Mouse (Mus musculus) stomach, adult 2 months (tissue): Measurements from ENCODE around the gene Unc80. TPM values are rescaled to one million over a fixed set of nuclear protein-coding genes. Genes with fewer than 3 reads are reported as not detected.

Source experiments
- polyA plus RNA-seq: library from polyadenylated mRNA; depleted of rRNA; stranded (reverse); fragments of >200 nt; gene quantifications from 2 replicates; pipeline ENCODE4 v1.2.3, GENCODE M21; 2012; rRNA removed

Gene Unc80
- 0.03 and 0.08 TPM in 2 replicates for polyA plus RNA-seq

GRCm38 (mm10) chr1:66467821-66468703 is at the start of gene Unc80:
TSS of gene Unc80 (plus strand) at chr1:66468367.

DNA sequence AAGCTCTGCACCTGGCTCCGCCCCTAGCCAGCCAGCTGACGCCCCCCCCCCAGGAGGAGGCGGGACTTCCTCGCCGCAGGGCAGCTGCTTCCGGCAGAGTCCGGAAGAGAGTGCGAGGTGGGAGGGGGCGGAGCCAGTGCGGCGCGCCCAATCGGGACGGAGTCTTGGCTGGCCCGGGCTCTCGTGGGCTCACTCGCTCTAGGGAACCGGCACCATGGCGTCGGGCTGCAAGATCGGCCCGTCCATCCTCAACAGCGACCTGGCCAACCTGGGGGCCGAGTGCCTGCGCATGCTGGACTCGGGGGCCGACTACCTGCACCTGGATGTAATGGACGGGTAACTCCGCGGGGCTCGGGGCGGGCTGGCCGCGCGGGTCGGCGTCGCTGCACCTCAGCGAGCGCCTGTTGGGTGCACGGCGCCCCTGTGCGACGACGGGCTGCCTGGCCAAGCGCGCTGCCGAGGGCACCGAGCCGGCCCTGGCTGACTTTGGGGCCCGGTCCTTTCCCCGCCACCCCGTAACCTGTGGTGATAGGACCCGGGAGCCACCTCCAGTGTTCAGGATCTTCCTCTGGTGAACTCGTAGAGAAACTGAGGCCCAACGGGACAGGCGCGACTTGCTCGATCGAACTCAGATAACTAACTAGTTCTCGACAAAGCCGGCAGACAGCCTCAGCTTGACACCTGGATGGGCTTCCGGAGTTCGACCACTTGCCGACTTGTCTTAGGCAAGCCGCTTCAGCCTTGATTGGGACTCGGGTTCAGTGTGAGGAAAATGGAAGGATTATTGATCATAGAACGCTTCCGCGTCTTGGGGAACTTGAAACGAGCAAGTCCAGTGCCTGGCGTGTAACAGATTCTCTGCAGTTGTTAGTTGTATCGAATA is 232.8 kb downstream of the Unc80 start, which contains the start of gene Rpe:
TSS of gene Rpe (plus strand) at position 139 of the 883 bp plus-strand sequence.

Other genes with a start within 250 kb of the Unc80 start
- gene Rpe, start 232.5 kb downstream of the Unc80 start, polyA plus RNA-seq, result 4.6 and 7.1 TPM in 2 replicates